Comparison of ENCODE assay signal across 9 mouse cellular contexts in the genomic region with DNA sequence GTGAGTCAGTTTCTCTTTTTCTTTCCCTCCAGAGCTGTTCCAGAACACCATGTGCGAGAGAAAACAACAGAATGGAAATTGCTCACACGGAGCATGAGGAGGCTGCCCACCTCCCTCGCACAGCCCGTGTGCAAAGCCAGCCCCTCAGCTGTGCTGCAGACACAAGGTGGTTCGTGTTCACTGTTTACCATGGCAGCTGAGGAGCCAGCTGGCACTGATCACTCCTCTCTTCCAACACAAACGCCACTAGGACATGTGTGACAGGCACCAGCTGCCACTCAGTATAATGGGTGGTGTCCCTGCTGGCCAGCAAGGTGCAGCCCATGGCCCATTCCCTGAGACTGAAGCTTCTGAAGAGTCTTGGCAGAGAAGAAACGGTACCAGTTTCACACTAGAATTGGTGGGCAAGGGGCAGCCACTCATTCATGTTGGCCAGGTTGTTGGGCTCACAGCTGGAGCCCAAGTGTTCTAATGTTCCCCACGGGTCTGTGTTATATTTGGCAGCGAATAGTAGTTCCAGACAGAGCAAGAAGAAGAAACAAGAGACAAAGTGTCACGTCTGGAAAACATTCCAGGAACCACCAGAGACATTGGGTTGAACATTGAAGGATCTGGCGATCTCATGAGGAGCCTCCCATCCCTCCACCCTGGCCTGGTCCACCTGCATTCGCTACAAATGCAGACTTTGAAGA.
DNase-seq lines count a peak whose midpoint lies in the region; ATAC-seq and TF ChIP-seq lines count a peak whose summit lies in the region.
"Had no signal": no experiment of that assay in that cellular context is flagged by ENCODE, and none has a peak within 500 bp of the region (broad histone marks: within the 10 kb centered on the region; RNA-seq: fewer than 3 reads in every experiment).

No protein-coding gene starts in this region.

- no peak overlapping the region for H3K4me2 ChIP-seq in limb, embryonic 14.5 days (replicated peaks; ENCODE audit: low read depth, low read length, severe bottlenecking)
- H3K4me2 ChIP-seq in neural tube, embryonic 14.5 days (ENCODE audit: low read depth, low read length) = no peak overlapping the region
- H3K4me2 ChIP-seq: embryonic facial prominence, embryonic 12.5 days had no signal

- no peak overlapping the region for H3K27ac ChIP-seq in limb, embryonic 14.5 days (replicated peaks; ENCODE audit: low read depth, low read length)
- H3K27ac ChIP-seq in limb, embryonic 10.5 days = no peak overlapping the region
- no peak overlapping the region for H3K27ac ChIP-seq in neural tube, embryonic 14.5 days (ENCODE audit: low read depth, low read length)
- H3K27ac ChIP-seq: embryonic facial prominence, embryonic 12.5 days had no signal

- no peak overlapping the region for H3K4me3 ChIP-seq in limb, embryonic 14.5 days (replicated peaks; ENCODE audit: low read length)
- H3K4me3 ChIP-seq in limb, embryonic 10.5 days = no peak overlapping the region
- H3K4me3 ChIP-seq in neural tube, embryonic 14.5 days (ENCODE audit: low read depth, low read length) = no peak overlapping the region
- H3K4me3 ChIP-seq: embryonic facial prominence, embryonic 12.5 days had no signal

- ATAC-seq in limb, embryonic 14.5 days (ENCODE audit: low FRiP score, low read depth) = peak; percentile 63; the same call in 1 of the 2 replicates
- ATAC-seq in neural tube, embryonic 14.5 days (ENCODE audit: low read depth) = peak; percentile 49; the same call in 1 of the 2 replicates

- DNase-seq in limb, embryonic 14.5 days (ENCODE audit: low spot score) = peak; percentile 36
- DNase-seq in limb, embryonic 10.5 days (ENCODE audit: low spot score) = no peak
- peak; percentile 64 to 71 for DNase-seq in frontal cortex, postnatal 36 days (ENCODE audit: low spot score in 2 of 2)
- peak; percentile 79 to 83 for DNase-seq in layer of hippocampus, adult 8-10 months (ENCODE audit: low spot score in 2 of 2)
- no peak for DNase-seq in embryo, embryonic 10 days (ENCODE audit: low spot score)
- no peak for DNase-seq in ovary, postnatal 14 days (ENCODE audit: low spot score)
- no peak for DNase-seq in spleen, postnatal 10 days (ENCODE audit: low spot score in 2 of 2)

- no peaks in the 10 kb centered on the region for H3K36me3 ChIP-seq in limb, embryonic 14.5 days (ENCODE audit: control insufficient read depth, insufficient read depth, low read length)
- no peaks in the 10 kb centered on the region for H3K36me3 ChIP-seq in limb, embryonic 10.5 days
- H3K36me3 ChIP-seq in neural tube, embryonic 14.5 days (ENCODE audit: control insufficient read depth, insufficient read depth, low read length) = no peaks in the 10 kb centered on the region
- H3K36me3 ChIP-seq: embryonic facial prominence, embryonic 12.5 days had no signal

- no peaks in the 10 kb centered on the region for H3K9me3 ChIP-seq in limb, embryonic 14.5 days (ENCODE audit: control insufficient read depth, low read length)
- H3K9me3 ChIP-seq in limb, embryonic 10.5 days (replicated peaks) = no peaks in the 10 kb centered on the region
- H3K9me3 ChIP-seq in neural tube, embryonic 14.5 days (ENCODE audit: control insufficient read depth, low read length) = no peaks in the 10 kb centered on the region
- H3K9me3 ChIP-seq: embryonic facial prominence, embryonic 12.5 days had no signal

- no peak overlapping the region for H3K9ac ChIP-seq in limb, embryonic 14.5 days (ENCODE audit: low read depth, low read length, severe bottlenecking)
- no peak overlapping the region for H3K9ac ChIP-seq in neural tube, embryonic 14.5 days (replicated peaks; ENCODE audit: low read depth, low read length)
- H3K9ac ChIP-seq: embryonic facial prominence, embryonic 12.5 days had no signal

- 65% methylated on average over 12 of the region's 12 CpGs for WGBS in limb, embryonic 14.5 days
- 82% methylated on average over 12 of the region's 12 CpGs for WGBS in limb, embryonic 10.5 days
- 62% methylated on average over 12 of the region's 12 CpGs for WGBS in neural tube, embryonic 14.5 days

- TF ChIP-seq POLR2A in limb, embryonic 14.5 days (IDR thresholded peaks at IDR 0.05; ENCODE audit: borderline replicate concordance, extremely low read depth, insufficient read depth, insufficient read length) = no peak

- no peaks in the 10 kb centered on the region for H3K27me3 ChIP-seq in limb, embryonic 14.5 days (ENCODE audit: control insufficient read depth, insufficient read depth, low read length)
- H3K27me3 ChIP-seq in limb, embryonic 10.5 days (ENCODE audit: low read depth, poor library complexity, severe bottlenecking) = no peaks in the 10 kb centered on the region
- no peaks in the 10 kb centered on the region for H3K27me3 ChIP-seq in neural tube, embryonic 14.5 days (ENCODE audit: control insufficient read depth, insufficient read depth, low read length)
- H3K27me3 ChIP-seq: embryonic facial prominence, embryonic 12.5 days had no signal

- no peaks in the 10 kb centered on the region; the same call in 1 of the 2 replicates for H3K4me1 ChIP-seq in limb, embryonic 14.5 days (ENCODE audit: control insufficient read depth, insufficient read depth, low read length)
- H3K4me1 ChIP-seq in limb, embryonic 10.5 days = 0 out of 2 replicates have a peak, but pooled peaks cover 5% of the 10 kb centered on the region
- H3K4me1 ChIP-seq in neural tube, embryonic 14.5 days (ENCODE audit: control insufficient read depth, insufficient read depth, low read length) = no peaks in the 10 kb centered on the region
- H3K4me1 ChIP-seq: embryonic facial prominence, embryonic 12.5 days had no signal

Comparison
In these comparisons a context has a peak if more than half of its experiments do, and no peak if none do; other contexts are left out.
1. DNase-seq: peak in limb, embryonic 14.5 days (single experiment), frontal cortex, postnatal 36 days (2 of 2) and layer of hippocampus, adult 8-10 months (2 of 2); none in limb, embryonic 10.5 days (single experiment), embryo, embryonic 10 days (single experiment), ovary, postnatal 14 days (single experiment) and spleen, postnatal 10 days (0 of 2).